Mouse (Mus musculus) E14TG2a.4 (cell line): ENCODE results near the gene Zkscan17.

Experiments
- CTCF ChIP-seq: conservative IDR thresholded peaks from 2 replicates; pipeline ENCODE4 v1.5.1; 2014; ENCODE audit warnings: low read length
- NANOG ChIP-seq: IDR thresholded peaks from 2 replicates; pipeline ENCODE4 v1.6.1; 2014; ENCODE audit warnings: borderline replicate concordance, low read length, mixed read lengths
- POU5F1 ChIP-seq: IDR thresholded peaks from 2 replicates; pipeline ENCODE4 v1.6.1; 2014; ENCODE audit warnings: low read length, borderline replicate concordance

- no peak for TF ChIP-seq CTCF
- no peak for TF ChIP-seq POU5F1
- no peak for TF ChIP-seq NANOG
These were observed 34.4 kb upstream of the Zkscan17 start for GRCm38 (mm10) chr11:59560906-59561305.
